Mouse (Mus musculus): ENCODE measurements around the gene Olfr699. TPM values are rescaled to one million over a fixed set of nuclear protein-coding genes. Genes with fewer than 3 reads are reported as not detected.

The Olfr699 gene
- polyA plus RNA-seq, 1 experiment, result 0.60 TPM

- H3K4me3 ChIP-seq (replicated peaks; ENCODE audit: control insufficient read depth, low read depth, low read length), result no peak within 1 kb of the TSS
- H3K27ac ChIP-seq (ENCODE audit: control insufficient read depth, insufficient read depth, low read depth, low read length, poor library complexity), result no peak within 1 kb of the TSS
- no peaks in the 10 kb centered on the region; the same call in 1 of the 2 replicates for H3K4me1 ChIP-seq (ENCODE audit: control insufficient read depth, insufficient read depth, low read length)
- TF ChIP-seq CTCF (IDR thresholded peaks at IDR 0.05; ENCODE audit: control insufficient read depth, insufficient read depth, low read length), result no peak
- no peak for TF ChIP-seq POLR2A (IDR thresholded peaks at IDR 0.05; ENCODE audit: borderline replicate concordance, control insufficient read depth, low read depth, low read length)
Observed at GRCm38 (mm10) chr7:106755297-106755696, 37.7 kb downstream of the Olfr699 start, which contains the start of gene Olfr698. Gene Olfr698 (minus strand): TSS chr7:106755397.

GRCm38 (mm10) chr7:106745811-106746210, 47.2 kb downstream of the Olfr699 start:
- Histone ChIP-seq H3K27ac (ENCODE audit: control insufficient read depth, insufficient read depth, low read depth, low read length, poor library complexity) (no peak overlapping the region), H3K4me3 (replicated peaks; ENCODE audit: control insufficient read depth, low read depth, low read length) (no peak overlapping the region), H3K4me1 (ENCODE audit: control insufficient read depth, insufficient read depth, low read length) (no peaks in the 10 kb centered on the region)
- TF ChIP-seq CTCF (IDR thresholded peaks at IDR 0.05; ENCODE audit: control insufficient read depth, insufficient read depth, low read length) (no peak), POLR2A (IDR thresholded peaks at IDR 0.05; ENCODE audit: borderline replicate concordance, control insufficient read depth, low read depth, low read length) (no peak)
- WGBS, result 84% methylated on average over 5 of the region's 5 CpGs

- TF ChIP-seq POLR2A (IDR thresholded peaks at IDR 0.05; ENCODE audit: borderline replicate concordance, control insufficient read depth, low read depth, low read length) (no peak), CTCF (IDR thresholded peaks at IDR 0.05; ENCODE audit: control insufficient read depth, insufficient read depth, low read length) (no peak)
- Histone ChIP-seq H3K27ac (ENCODE audit: control insufficient read depth, insufficient read depth, low read depth, low read length, poor library complexity) (no peak within 1 kb of the TSS), H3K4me1 (ENCODE audit: control insufficient read depth, insufficient read depth, low read length) (no peaks in the 10 kb centered on the region), H3K4me3 (replicated peaks; ENCODE audit: control insufficient read depth, low read depth, low read length) (no peak within 1 kb of the TSS)
- WGBS, result 93% methylated on average over 1 of the region's 1 CpGs
Observed at GRCm38 (mm10) chr7:106742343-106742742, 50.7 kb downstream of the Olfr699 start, which contains the start of gene Olfr697. Gene Olfr697 (minus strand): TSS chr7:106742443.

Other genes with a start within 250 kb of the Olfr699 start
- not detected in 2 replicates for gene Olfr693, start 112.6 kb downstream of the Olfr699 start, polyA plus RNA-seq (2011; ENCODE audit: insufficient read depth, insufficient read length, low replicate concordance, missing spikeins)
- not detected in 2 replicates for gene Olfr694, start 101.4 kb downstream of the Olfr699 start, polyA plus RNA-seq (2011; ENCODE audit: insufficient read depth, insufficient read length, low replicate concordance, missing spikeins)
- gene Olfr695, start 76.8 kb downstream of the Olfr699 start, polyA plus RNA-seq (2011; ENCODE audit: insufficient read depth, insufficient read length, low replicate concordance, missing spikeins), result not detected in 2 replicates
- not detected in 2 replicates for gene Olfr697, start 50.8 kb downstream of the Olfr699 start, polyA plus RNA-seq (2011; ENCODE audit: insufficient read depth, insufficient read length, low replicate concordance, missing spikeins)
- gene Olfr698, start 37.8 kb downstream of the Olfr699 start, polyA plus RNA-seq (2011; ENCODE audit: insufficient read depth, insufficient read length, low replicate concordance, missing spikeins), result not detected in 2 replicates
- gene Olfr700, start 15.6 kb upstream of the Olfr699 start, polyA plus RNA-seq (2011; ENCODE audit: insufficient read depth, insufficient read length, low replicate concordance, missing spikeins), result not detected in 2 replicates
- gene Olfr701, start 20.9 kb upstream of the Olfr699 start, polyA plus RNA-seq (2011; ENCODE audit: insufficient read depth, insufficient read length, low replicate concordance, missing spikeins), result not detected in 2 replicates
- not detected in 2 replicates for gene Olfr702, start 40.7 kb upstream of the Olfr699 start, polyA plus RNA-seq (2011; ENCODE audit: insufficient read depth, insufficient read length, low replicate concordance, missing spikeins)
- gene Olfr703, start 50.2 kb upstream of the Olfr699 start, polyA plus RNA-seq (2011; ENCODE audit: insufficient read depth, insufficient read length, low replicate concordance, missing spikeins), result not detected in 2 replicates
- gene Olfr704, start 70.0 kb upstream of the Olfr699 start, polyA plus RNA-seq (2011; ENCODE audit: insufficient read depth, insufficient read length, low replicate concordance, missing spikeins), result 0.75 TPM in 1 of 2 replicates, not detected in the other
- not detected in 2 replicates for gene Olfr705, start 83.7 kb upstream of the Olfr699 start, polyA plus RNA-seq (2011; ENCODE audit: insufficient read depth, insufficient read length, low replicate concordance, missing spikeins)
- gene Olfr706, start 95.0 kb upstream of the Olfr699 start, polyA plus RNA-seq (2011; ENCODE audit: insufficient read depth, insufficient read length, low replicate concordance, missing spikeins), result not detected in 2 replicates
- not detected in 2 replicates for gene Olfr707, start 108.0 kb upstream of the Olfr699 start, polyA plus RNA-seq (2011; ENCODE audit: insufficient read depth, insufficient read length, low replicate concordance, missing spikeins)
- gene Olfr1532-ps1, start 114.8 kb upstream of the Olfr699 start, polyA plus RNA-seq (2011; ENCODE audit: insufficient read depth, insufficient read length, low replicate concordance, missing spikeins), result not detected in 2 replicates
- not detected in 2 replicates for gene Olfr709-ps1, start 139.0 kb upstream of the Olfr699 start, polyA plus RNA-seq (2011; ENCODE audit: insufficient read depth, insufficient read length, low replicate concordance, missing spikeins)
- not detected in 2 replicates for gene Olfr710, start 155.1 kb upstream of the Olfr699 start, polyA plus RNA-seq (2011; ENCODE audit: insufficient read depth, insufficient read length, low replicate concordance, missing spikeins)
- gene Olfr6, start 170.7 kb upstream of the Olfr699 start, polyA plus RNA-seq (2011; ENCODE audit: insufficient read depth, insufficient read length, low replicate concordance, missing spikeins), result 0.29 TPM in 1 of 2 replicates, not detected in the other
- not detected in 2 replicates for gene Olfr711, start 182.3 kb upstream of the Olfr699 start, polyA plus RNA-seq (2011; ENCODE audit: insufficient read depth, insufficient read length, low replicate concordance, missing spikeins)
- gene Olfr2, start 212.9 kb upstream of the Olfr699 start, polyA plus RNA-seq (2011; ENCODE audit: insufficient read depth, insufficient read length, low replicate concordance, missing spikeins), result not detected in 2 replicates
- not detected in 2 replicates for gene Olfr713, start 238.0 kb upstream of the Olfr699 start, polyA plus RNA-seq (2011; ENCODE audit: insufficient read depth, insufficient read length, low replicate concordance, missing spikeins)

All from bone marrow, adult 2 months (tissue).